Mouse (Mus musculus): ENCODE measurements at regions not wholly inside any gene's neighbourhood (a gene's known extent, or its start where the extent isn't known, plus 50 kb on each side); places are given as distances from the start of the nearest gene placed in this dataset.

DNA sequence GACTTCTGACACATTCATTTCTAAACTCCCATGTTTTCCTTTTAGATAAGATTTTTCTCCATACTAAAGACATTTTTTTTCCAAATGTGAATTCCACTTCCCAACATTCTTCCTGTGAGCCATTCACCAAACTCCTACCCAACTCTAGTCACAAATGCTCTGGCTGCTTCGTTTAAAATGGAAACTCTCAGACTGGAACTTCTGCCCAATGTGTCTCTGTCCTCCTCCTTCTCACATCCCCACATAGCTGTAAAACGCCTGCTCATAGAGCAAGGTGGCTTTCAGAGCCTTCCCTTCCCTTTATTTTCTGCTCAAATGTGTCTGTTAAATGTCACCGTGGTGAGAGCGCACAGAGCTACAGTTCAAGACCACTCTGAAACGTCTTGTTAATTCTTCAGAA is 50.1 kb upstream of the Mgmt start:
- no peak for DNase-seq (ENCODE audit: low spot score in 2 of 2)

All from layer of hippocampus, postnatal 14 days (tissue).